Mouse (Mus musculus) monocyte, adult 2 months (primary cell): ENCODE results near the gene Dpm3.

Experiments
- DNase-seq, 2 experiments: peaks; one replicate each; pipeline ENCODE4 v3.0.0; 2022; ENCODE audit warnings: low spot score in 2 of 2, low read depth in 1 of 2

Dpm3 gene

GRCm38 (mm10) chr3:89231345-89231744, 27.8 kb upstream of the Dpm3 start:
- no peak for DNase-seq

- no peak for DNase-seq
Observed at GRCm38 (mm10) chr3:89231772-89232275, 27.3 kb upstream of the Dpm3 start.

GRCm38 (mm10) chr3:89232614-89233013, 26.5 kb upstream of the Dpm3 start:
- no peak for DNase-seq

GRCm38 (mm10) chr3:89233562-89234110, 25.5 kb upstream of the Dpm3 start:
- peak; percentile 52 to 61 for DNase-seq

- DNase-seq: no peak
Observed at GRCm38 (mm10) chr3:89236516-89236915, 22.6 kb upstream of the Dpm3 start.

GRCm38 (mm10) chr3:89237682-89238081, 21.5 kb upstream of the Dpm3 start:
- DNase-seq: no peak

- DNase-seq: no peak
Observed at GRCm38 (mm10) chr3:89238494-89238893, 20.7 kb upstream of the Dpm3 start.

- DNase-seq: peak; percentile 53 to 73
Observed at GRCm38 (mm10) chr3:89242331-89242895, 16.7 kb upstream of the Dpm3 start.

- DNase-seq: no peak
Observed at GRCm38 (mm10) chr3:89243609-89244008, 15.5 kb upstream of the Dpm3 start.

GRCm38 (mm10) chr3:89244158-89244981, 14.8 kb upstream of the Dpm3 start:
- no peak for DNase-seq

- no peak for DNase-seq
Observed at GRCm38 (mm10) chr3:89244982-89245687, 14.0 kb upstream of the Dpm3 start.

GRCm38 (mm10) chr3:89245688-89246171, 13.4 kb upstream of the Dpm3 start, which contains the start of gene Krtcap2:
Gene Krtcap2, plus strand, starts transcription at chr3:89245966.
- no peak for DNase-seq

- peak; percentile 66 to 78 for DNase-seq
Observed at GRCm38 (mm10) chr3:89246261-89247100, 12.7 kb upstream of the Dpm3 start, which contains the start of gene Trim46. Gene Trim46, minus strand, starts transcription at chr3:89246309.

- DNase-seq: no peak
Observed at GRCm38 (mm10) chr3:89247466-89247865, 11.7 kb upstream of the Dpm3 start.

GRCm38 (mm10) chr3:89250435-89251040, 8.6 kb upstream of the Dpm3 start:
- no peak for DNase-seq

- DNase-seq: no peak
Observed at GRCm38 (mm10) chr3:89251365-89251895, 7.7 kb upstream of the Dpm3 start.

GRCm38 (mm10) chr3:89254994-89255393, 4.2 kb upstream of the Dpm3 start:
- no peak for DNase-seq

GRCm38 (mm10) chr3:89256177-89256576, 3.0 kb upstream of the Dpm3 start:
- no peak for DNase-seq

- no peak for DNase-seq
Observed at GRCm38 (mm10) chr3:89260211-89260610, 1.1 kb downstream of the Dpm3 start.

GRCm38 (mm10) chr3:89262417-89262816, 3.3 kb downstream of the Dpm3 start:
- DNase-seq: no peak
